Mouse (Mus musculus) olfactory bulb, adult 2 months (tissue): ENCODE measurements around the gene Parvb.

Experiments used
- CTCF ChIP-seq: fragments of 200-500 bp; IDR thresholded peaks from 2 replicates; pipeline ENCODE4 v1.5.1; 2012; ENCODE audit warnings: low read depth, mild to moderate bottlenecking, low read length, moderate library complexity; ENCODE audit not compliant: insufficient read depth
- POLR2A ChIP-seq: fragments of 200-500 bp; IDR thresholded peaks from 2 replicates; pipeline ENCODE4 v1.6.1; 2012; ENCODE audit warnings: mild to moderate bottlenecking, low read depth, low read length, moderate library complexity; ENCODE audit not compliant: insufficient read depth

GRCm38 (mm10) chr15:84214476-84214875, 17.4 kb upstream of the Parvb start:
- TF ChIP-seq CTCF = no peak
- no peak for TF ChIP-seq POLR2A
